Mouse (Mus musculus) olfactory bulb, adult 2 months (tissue): ENCODE results near the gene Daam2.

Experiments used
- CTCF ChIP-seq: fragments of 200-500 bp; IDR thresholded peaks from 2 replicates; pipeline ENCODE4 v1.5.1; 2012; ENCODE audit warnings: low read depth, mild to moderate bottlenecking, low read length, moderate library complexity; ENCODE audit not compliant: insufficient read depth
- POLR2A ChIP-seq: fragments of 200-500 bp; IDR thresholded peaks from 2 replicates; pipeline ENCODE4 v1.6.1; 2012; ENCODE audit warnings: mild to moderate bottlenecking, low read depth, low read length, moderate library complexity; ENCODE audit not compliant: insufficient read depth

GRCm38 (mm10) chr17:49413554-49413953, 150.6 kb downstream of the Daam2 start:
- TF ChIP-seq POLR2A = no peak
- TF ChIP-seq CTCF = no peak
